Mouse (Mus musculus) erythroblast, adult 5-6 weeks (primary cell): ENCODE measurements around the gene Vmn2r97. TPM values are rescaled to one million over a fixed set of nuclear protein-coding genes. Genes with fewer than 3 reads are reported as not detected.
"Not testable (repeated sequence)": the region's sequence is repeated elsewhere in the genome, so short reads cannot be mapped to it uniquely, and the experiment has no call there.

ENCODE experiments used
- ATAC-seq: replicated peaks from 2 replicates; pipeline ENCODE4 v1.8.0; 2016; ENCODE audit warnings: moderate number of reproducible peaks, mild to moderate bottlenecking, moderate TSS enrichment, inconsistent platforms; ENCODE audit not compliant: poor library complexity, low FRiP score, severe bottlenecking
- total RNA-seq, 2 experiments: library from RNA; stranded (forward) in 1 of 2; stranded (reverse) in 1 of 2; fragments of 150-400 nt in 1 of 2; fragments of 200-764, 138-1000 nt in 1 of 2; gene quantifications; 2 replicates each; pipeline versions ENCODE4 v1.2.3 to v1.2.4; 2015 to 2017; ENCODE audit warnings: low replicate concordance in 2 of 2

Gene Vmn2r97
- total RNA-seq (2015; ENCODE audit: low replicate concordance) (not detected in 2 replicates), total RNA-seq (2017; ENCODE audit: low replicate concordance) (under 0.01 TPM in 1 of 2 replicates, not detected in the other)

DNA sequence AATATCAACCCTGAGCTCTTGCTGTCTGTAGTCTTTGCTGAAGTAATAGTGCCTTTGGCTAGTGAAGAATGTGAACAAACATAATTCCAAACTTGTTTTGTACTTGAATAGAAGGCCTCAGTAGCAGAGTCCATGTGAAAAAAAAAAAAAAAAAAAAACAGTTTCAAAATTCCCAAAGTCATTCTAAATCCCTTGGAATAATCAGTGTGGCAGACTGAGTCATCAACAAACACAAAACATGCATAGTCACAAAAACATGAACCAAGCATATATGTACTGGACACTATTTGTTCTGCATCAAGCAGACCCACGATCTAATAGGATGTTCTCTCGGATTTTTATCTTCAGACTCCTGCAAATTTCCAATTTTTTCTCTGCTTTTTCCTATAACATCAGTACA lies at the start of gene Vmn2r97:
TSS of gene Vmn2r97 (plus strand) at position 301 of the 400 bp plus-strand sequence.
- ATAC-seq, result not testable (repeated sequence)

DNA sequence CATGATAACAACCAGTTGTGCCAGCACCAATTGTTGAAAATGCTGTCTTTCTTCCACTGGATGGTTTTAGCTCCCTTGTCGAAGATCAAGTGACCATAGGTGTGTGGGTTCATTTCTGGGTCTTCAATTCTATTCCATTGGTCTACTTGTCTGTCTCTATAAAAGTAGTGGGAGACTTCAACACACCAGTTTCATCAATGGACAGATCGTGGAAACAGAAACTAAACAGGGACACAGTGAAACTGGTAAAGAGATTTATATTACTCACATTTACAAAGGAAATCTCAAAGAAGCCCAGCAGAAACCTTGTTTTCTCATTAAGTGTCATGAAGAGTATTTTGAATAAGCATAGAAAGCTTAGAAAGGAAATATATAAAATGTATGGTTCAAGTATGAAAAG lies 31.7 kb upstream of the Vmn2r97 start:
- not testable (repeated sequence) for ATAC-seq

DNA sequence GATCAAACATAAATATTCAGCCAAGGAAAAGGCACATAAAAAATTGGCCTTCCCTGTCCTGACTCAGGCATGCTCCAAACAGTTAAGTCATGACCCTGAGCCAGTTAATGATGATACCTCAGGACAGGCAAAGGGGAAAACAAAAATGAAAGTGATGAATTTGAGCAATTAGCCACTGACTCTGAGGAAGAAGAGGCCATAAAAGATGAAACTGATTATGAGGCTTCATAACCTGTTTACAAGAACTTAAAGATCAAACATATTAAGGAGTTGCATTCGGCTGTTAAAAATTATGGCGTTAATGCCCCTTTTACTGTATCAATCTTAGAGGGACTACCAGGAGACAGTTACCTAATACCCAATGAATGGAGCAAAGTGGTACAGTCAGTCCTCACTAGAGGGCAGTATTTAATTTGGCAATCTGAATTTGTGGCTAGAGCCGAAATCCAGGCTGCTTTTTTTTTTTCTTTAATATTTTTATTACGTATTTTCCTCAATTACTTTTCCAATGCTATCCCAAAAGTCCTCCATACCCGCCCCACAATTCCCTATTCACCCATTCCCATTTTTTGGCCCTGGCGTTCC lies 24.3 kb upstream of the Vmn2r97 start:
- ATAC-seq, result no peak

DNA sequence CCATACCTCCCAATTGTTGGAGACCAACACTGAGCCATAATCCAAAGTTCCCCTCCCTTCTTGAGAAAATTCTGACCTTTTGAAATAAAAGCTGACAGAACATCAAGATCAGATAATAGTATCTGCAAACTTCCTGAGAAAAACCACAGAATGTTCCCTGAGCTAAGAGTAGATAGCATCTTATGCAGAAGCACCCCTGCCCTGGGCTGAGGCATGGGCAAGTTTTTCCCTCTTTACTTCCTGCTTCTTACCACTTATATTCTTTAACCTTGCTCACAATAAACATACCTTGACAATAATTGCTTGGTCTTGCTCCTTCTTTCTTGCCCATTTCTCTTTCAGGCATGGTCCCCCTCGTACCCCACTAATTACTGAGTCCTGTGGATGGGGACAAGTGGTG lies 43.7 kb downstream of the Vmn2r97 start:
- ATAC-seq, result not testable (repeated sequence)

DNA sequence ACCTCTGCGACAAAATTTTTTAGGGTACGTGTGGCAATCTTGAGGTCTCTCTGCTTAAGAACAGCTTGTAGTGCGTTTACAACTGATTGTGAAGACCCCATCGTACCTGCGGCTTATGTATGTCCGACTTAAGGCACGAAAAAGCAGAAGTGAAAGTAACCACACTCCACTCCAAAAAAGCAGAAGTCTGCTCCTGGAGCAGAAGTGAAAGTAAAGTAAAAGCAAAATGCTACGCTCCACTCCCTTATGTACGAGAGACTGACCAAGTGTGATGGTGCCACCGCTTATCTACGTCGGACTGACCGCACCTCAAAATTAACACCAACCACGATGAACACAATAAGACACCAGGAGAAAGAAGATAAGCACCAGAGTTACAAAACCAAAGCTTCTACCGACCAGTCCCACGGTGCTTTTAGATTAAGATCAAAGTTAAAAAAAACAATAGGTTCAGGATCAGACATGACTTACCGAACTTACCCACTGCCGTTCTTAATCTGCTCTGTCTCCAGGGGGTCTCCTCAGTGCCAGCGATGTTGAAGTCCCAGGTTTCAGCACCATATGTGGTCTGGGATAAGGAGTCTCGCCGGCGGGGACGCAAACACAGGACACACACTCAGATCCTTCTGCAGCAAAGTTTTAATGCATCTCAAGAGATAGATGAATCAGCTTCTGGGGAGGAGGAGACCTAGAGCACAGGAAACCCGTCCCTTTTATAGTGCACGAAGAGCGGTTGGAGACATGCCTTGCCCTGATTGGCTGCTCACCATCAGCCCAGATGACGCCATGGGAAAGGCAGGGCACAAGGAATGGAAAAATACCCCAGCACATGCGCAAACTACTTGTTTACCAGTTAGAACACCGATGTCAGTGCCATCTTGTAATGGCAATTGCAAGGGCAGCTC lies 54.5 kb downstream of the Vmn2r97 start:
- ATAC-seq, result no peak

Other genes starting within 250 kb of the Vmn2r97 start
- gene Vmn2r98, start 139.2 kb downstream of the Vmn2r97 start, total RNA-seq (2015; ENCODE audit: low replicate concordance), result not detected in 2 replicates
- gene Vmn2r98, start 139.2 kb downstream of the Vmn2r97 start, total RNA-seq (2017; ENCODE audit: low replicate concordance), result not detected in 2 replicates